Mouse (Mus musculus): Measurements from ENCODE around the gene Mad1l1. TPM values are rescaled to one million over a fixed set of nuclear protein-coding genes. Genes with fewer than 3 reads are reported as not detected.

Mad1l1 gene
- polyA plus RNA-seq, 1 experiment from 2014 or later, result 20.6 TPM

DNA sequence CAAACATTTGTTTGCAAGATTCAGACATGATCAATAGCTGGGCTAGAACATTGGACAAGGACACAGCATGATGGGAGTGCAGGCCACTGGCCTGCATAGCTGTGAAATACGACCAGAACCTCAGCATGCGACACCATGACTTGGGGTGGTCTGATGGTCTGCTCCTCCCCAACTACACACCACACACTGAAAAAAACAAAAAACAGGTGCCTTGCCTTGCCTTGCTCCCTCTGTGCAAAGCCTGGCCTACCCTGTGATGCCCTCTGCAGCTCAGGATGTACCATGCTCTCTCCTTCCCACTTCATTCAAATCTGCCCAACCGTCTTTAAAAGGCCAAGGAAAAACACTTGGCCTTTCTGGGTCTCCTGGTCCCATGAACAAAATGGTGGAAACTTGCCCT is 63.3 kb downstream of the Mad1l1 start:
- ATAC-seq (replicated peaks; ENCODE audit: insufficient number of reproducible peaks, insufficient read depth, low FRiP score, low read depth), result no peak
- Histone ChIP-seq H3K9me3 (replicated peaks) (no peaks in the 10 kb centered on the region), H3K27me3 (peaks cover 27% of the 10 kb centered on the region), H3K4me2 (no peak overlapping the region), H3K27ac (no peak overlapping the region), H3K9ac (no peak overlapping the region), H3K4me3 (no peak overlapping the region), H3K36me3 (no peaks in the 10 kb centered on the region), H3K4me1 (replicated peaks) (no peaks in the 10 kb centered on the region)
- WGBS, result 91% methylated on average over 3 of the region's 3 CpGs

DNA sequence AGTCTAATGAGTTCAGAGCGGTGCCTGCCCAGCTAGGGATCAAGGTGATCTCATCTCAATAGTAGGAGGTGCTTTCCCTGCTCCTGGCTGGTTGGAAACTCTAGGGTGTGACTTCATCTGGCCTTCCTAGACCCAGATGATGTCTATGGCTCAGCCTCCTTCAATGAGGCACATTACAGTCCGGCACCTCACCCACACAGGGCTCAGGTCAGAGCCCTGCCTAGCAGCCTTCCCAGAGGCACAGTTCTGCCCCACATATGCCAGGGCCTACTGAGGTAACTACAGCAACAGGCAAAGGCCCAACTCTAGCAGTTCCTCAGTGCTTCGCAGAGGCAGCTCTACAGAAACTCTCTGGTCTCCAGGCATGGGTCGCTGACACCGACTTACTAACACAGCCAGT is 63.9 kb downstream of the Mad1l1 start:
- no peak overlapping the region for H3K27ac ChIP-seq
- H3K9me3 ChIP-seq (replicated peaks), result no peaks in the 10 kb centered on the region
- H3K4me3 ChIP-seq, result no peak overlapping the region
- H3K4me1 ChIP-seq (replicated peaks), result no peaks in the 10 kb centered on the region
- H3K27me3 ChIP-seq, result peaks cover 21% of the 10 kb centered on the region
- no peak for ATAC-seq (replicated peaks; ENCODE audit: insufficient number of reproducible peaks, insufficient read depth, low FRiP score, low read depth)
- H3K4me2 ChIP-seq, result no peak overlapping the region
- H3K36me3 ChIP-seq, result no peaks in the 10 kb centered on the region
- WGBS, result 93% methylated on average over 5 of the region's 5 CpGs
- H3K9ac ChIP-seq, result no peak overlapping the region

DNA sequence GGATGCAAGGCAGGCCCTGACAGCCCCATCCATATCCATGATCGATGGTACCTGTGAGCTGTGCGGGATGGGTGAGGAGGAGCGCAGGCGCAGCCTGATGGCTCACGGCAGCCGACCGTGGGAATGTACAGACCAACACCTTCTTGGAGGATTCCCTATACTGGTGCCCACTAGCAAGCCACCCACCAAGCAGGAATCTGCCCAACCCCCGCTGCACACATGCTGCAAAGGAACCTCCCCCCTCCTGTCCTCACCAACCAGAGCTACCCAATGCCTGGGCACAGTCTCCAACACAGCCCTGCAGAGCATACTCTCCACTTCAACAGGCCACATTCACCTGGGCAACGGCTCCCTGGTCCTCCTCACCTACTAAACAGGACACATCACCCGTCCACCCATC is 64.7 kb downstream of the Mad1l1 start:
- Histone ChIP-seq H3K27ac (no peak overlapping the region), H3K9me3 (replicated peaks) (no peaks in the 10 kb centered on the region), H3K4me2 (no peak overlapping the region), H3K27me3 (peaks cover 15% of the 10 kb centered on the region), H3K4me3 (no peak overlapping the region), H3K4me1 (replicated peaks) (no peaks in the 10 kb centered on the region), H3K9ac (no peak overlapping the region), H3K36me3 (no peaks in the 10 kb centered on the region)
- WGBS, result 96% methylated on average over 10 of the region's 10 CpGs
- ATAC-seq (replicated peaks; ENCODE audit: insufficient number of reproducible peaks, insufficient read depth, low FRiP score, low read depth), result no peak

DNA sequence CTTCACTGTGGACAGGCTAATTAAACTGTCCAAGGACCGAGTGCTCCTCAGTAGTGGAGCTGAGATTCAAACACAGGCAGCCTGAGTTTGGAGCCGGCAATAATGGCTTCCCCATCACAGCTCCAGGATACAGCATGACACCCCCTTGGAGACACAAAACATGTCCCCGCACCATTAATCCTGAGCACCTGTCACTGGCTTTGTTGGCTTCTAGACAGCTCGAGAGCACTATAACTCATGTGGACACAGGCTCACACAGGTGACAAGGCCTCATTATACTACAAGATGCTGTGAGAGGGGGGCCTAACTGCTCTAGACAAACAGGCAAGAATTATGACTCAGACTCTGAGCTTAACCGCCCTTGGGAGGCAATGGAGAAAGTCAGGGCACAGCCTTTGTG is 66.1 kb downstream of the Mad1l1 start:
- 83% methylated on average over 5 of the region's 5 CpGs for WGBS
- Histone ChIP-seq H3K9me3 (replicated peaks) (no peaks in the 10 kb centered on the region), H3K9ac (no peak overlapping the region), H3K4me2 (no peak overlapping the region), H3K27me3 (0 out of 2 replicates have a peak, but pooled peaks cover 3% of the 10 kb centered on the region), H3K4me3 (no peak overlapping the region), H3K27ac (no peak overlapping the region), H3K4me1 (replicated peaks) (no peaks in the 10 kb centered on the region), H3K36me3 (no peaks in the 10 kb centered on the region)
- no peak for ATAC-seq (replicated peaks; ENCODE audit: insufficient number of reproducible peaks, insufficient read depth, low FRiP score, low read depth)

DNA sequence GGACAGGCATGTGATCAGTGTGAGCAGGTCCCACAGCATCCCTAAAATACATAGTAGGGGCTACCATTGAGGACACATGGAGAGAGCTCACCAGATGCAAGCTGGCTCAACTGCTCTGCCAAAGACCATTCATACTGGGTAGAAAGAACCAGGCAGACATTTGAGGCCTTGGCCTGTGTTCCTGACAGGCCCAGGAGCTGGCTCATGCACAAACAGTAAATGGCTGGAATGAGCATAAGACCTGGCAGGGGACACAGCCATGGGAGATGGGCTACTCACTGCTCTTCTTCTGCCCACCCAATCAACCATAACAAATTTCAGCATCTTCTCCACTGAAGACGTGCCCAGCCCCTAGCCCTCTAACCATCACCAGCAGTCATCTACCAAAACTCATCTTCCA is 66.7 kb downstream of the Mad1l1 start:
- no peak overlapping the region for H3K9ac ChIP-seq
- no peaks in the 10 kb centered on the region for H3K27me3 ChIP-seq
- H3K36me3 ChIP-seq, result no peaks in the 10 kb centered on the region
- WGBS, result 92% methylated on average over 1 of the region's 1 CpGs
- H3K27ac ChIP-seq, result no peak overlapping the region
- H3K4me1 ChIP-seq (replicated peaks), result no peaks in the 10 kb centered on the region
- H3K4me2 ChIP-seq, result no peak overlapping the region
- ATAC-seq (replicated peaks; ENCODE audit: insufficient number of reproducible peaks, insufficient read depth, low FRiP score, low read depth), result no peak
- H3K9me3 ChIP-seq (replicated peaks), result no peaks in the 10 kb centered on the region
- H3K4me3 ChIP-seq, result no peak overlapping the region

DNA sequence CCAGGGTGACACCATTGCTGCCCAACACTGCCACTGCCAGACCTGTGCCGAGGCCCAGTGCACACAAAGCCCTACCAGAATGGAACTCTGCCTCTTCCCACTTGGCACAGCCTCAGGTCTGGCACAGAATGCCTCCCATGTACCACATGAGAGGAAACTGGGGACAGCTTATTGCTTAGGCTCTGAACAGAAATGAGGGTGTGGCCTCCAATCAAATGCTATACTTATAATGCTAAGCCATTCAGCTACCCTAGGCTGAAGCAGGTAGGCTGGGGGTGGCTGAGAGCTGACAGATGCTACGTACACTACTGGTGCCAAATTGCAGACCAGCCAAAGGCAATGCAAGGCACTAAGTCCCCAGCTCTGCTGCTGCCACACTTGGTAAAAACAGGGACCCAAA is 69.4 kb downstream of the Mad1l1 start:
- no peaks in the 10 kb centered on the region for H3K9me3 ChIP-seq (replicated peaks)
- no peak overlapping the region for H3K4me3 ChIP-seq
- no peak for ATAC-seq (replicated peaks; ENCODE audit: insufficient number of reproducible peaks, insufficient read depth, low FRiP score, low read depth)
- WGBS, result 89% methylated on average over 2 of the region's 2 CpGs
- no peak overlapping the region for H3K4me2 ChIP-seq
- H3K4me1 ChIP-seq (replicated peaks), result no peaks in the 10 kb centered on the region
- H3K27ac ChIP-seq, result no peak overlapping the region
- H3K27me3 ChIP-seq, result no peaks in the 10 kb centered on the region
- no peaks in the 10 kb centered on the region for H3K36me3 ChIP-seq
- H3K9ac ChIP-seq, result no peak overlapping the region

DNA sequence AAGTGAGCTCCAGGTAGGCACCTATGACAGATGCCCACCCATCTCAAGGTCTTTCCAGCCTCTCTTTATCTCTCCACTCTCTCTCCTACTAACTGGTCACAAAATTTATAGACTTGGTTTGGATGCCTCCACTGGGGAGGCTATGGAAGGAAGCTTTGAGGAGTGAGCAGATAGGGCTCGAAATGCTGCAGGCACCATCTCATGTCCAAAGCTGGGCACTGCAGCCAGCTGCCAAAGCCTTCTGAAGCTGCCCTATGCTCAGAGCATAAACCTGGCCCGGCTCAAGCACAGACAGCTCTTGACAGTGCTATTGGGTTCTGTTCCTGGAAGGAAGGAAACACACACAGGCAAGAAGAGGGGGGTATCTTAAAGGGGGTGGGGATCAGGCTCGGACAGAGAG is 71.0 kb downstream of the Mad1l1 start:
- H3K27ac ChIP-seq, result no peak overlapping the region
- H3K4me3 ChIP-seq, result no peak overlapping the region
- WGBS, result 76% methylated on average over 3 of the region's 3 CpGs
- H3K4me1 ChIP-seq (replicated peaks), result no peaks in the 10 kb centered on the region
- no peak for ATAC-seq (replicated peaks; ENCODE audit: insufficient number of reproducible peaks, insufficient read depth, low FRiP score, low read depth)
- no peaks in the 10 kb centered on the region for H3K36me3 ChIP-seq
- no peak overlapping the region for H3K4me2 ChIP-seq
- H3K9me3 ChIP-seq (replicated peaks), result no peaks in the 10 kb centered on the region
- H3K27me3 ChIP-seq, result no peaks in the 10 kb centered on the region
- no peak overlapping the region for H3K9ac ChIP-seq

DNA sequence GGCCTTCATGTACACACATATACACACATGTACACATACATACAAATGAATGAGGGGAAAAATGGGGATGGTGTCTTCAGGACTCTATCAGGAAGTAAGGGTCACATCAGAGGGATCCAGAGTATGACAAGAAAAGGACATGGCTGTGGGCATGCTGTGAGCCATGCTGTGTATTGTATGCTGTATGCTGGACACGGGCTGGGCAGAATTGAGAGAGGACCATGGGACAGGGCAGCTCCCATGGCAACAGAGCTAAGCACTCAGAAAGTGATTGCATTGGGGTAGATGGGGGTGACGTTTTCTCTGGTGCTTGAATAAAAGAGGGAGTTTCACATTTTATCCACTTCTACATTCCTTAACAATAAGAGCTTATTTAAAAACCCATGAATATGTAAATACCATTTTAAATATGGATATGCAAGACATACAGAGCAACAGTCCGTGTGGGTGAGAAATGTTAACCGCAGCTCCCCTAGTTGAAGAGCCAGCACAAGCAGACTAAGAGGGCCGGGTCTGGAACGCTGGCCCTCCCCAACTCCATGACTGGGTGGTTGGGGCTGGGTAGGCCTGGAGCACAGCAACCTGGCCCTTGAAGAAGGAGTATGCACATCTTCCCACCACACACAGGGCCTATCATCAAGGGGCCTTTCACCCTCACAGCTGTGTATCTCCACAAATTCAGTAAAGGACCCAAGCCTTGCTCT is 71.8 kb downstream of the Mad1l1 start:
- WGBS, result 90% methylated on average over 6 of the region's 6 CpGs
- H3K27me3 ChIP-seq, result no peaks in the 10 kb centered on the region
- no peak for ATAC-seq (replicated peaks; ENCODE audit: insufficient number of reproducible peaks, insufficient read depth, low FRiP score, low read depth)
- H3K27ac ChIP-seq, result no peak overlapping the region
- H3K9ac ChIP-seq, result no peak overlapping the region
- H3K36me3 ChIP-seq, result no peaks in the 10 kb centered on the region
- H3K4me3 ChIP-seq, result no peak overlapping the region
- H3K4me2 ChIP-seq, result no peak overlapping the region
- H3K9me3 ChIP-seq (replicated peaks), result no peaks in the 10 kb centered on the region
- no peaks in the 10 kb centered on the region for H3K4me1 ChIP-seq (replicated peaks)

DNA sequence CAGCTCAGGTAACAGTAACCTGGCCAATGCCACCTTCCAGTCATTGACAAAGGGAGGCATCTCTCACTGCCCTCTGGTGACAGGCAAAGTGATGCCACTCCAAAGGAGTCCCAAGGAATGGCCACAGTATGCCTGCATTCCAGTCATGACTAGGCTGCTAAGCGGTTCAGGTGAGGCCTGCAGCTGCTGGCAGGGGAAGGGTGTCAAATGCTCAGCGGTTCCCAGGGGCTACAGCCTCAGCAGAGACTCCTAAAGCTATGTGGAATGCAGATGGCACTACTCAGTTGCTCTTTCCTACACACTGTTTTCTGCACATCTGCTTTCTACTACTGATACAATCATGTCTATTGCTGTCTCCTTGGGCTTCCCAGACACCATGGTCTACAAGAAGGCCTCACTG is 73.3 kb downstream of the Mad1l1 start:
- no peak overlapping the region for H3K27ac ChIP-seq
- no peak for ATAC-seq (replicated peaks; ENCODE audit: insufficient number of reproducible peaks, insufficient read depth, low FRiP score, low read depth)
- 71% methylated on average over 2 of the region's 2 CpGs for WGBS

DNA sequence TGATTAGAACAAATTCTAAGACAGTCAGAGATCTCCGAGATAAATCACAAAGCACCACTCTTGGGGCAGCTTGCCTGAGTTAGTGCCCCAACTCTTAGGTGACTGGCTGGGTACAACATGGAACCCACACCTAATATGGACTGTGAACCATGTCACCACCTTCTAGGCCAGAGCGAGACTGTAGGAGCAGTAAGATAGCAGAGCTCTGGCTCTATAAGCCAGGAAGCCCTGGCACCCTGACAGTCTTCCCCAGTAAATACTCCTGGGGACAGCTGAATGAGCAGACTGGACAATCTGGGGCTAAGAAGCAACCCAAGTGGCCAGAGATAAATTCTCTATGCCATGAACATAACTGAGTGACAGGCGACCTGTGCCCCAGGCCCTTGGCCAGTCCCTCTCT is 81.1 kb downstream of the Mad1l1 start:
- no peak for ATAC-seq (replicated peaks; ENCODE audit: insufficient number of reproducible peaks, insufficient read depth, low FRiP score, low read depth)
- no peak overlapping the region for H3K4me3 ChIP-seq
- WGBS, result 72% methylated on average over 3 of the region's 3 CpGs

More for the DNA sequence above, 73.3 kb downstream of the Mad1l1 start:
- Histone ChIP-seq H3K27me3 (no peaks in the 10 kb centered on the region), H3K36me3 (no peaks in the 10 kb centered on the region), H3K4me3 (no peak overlapping the region), H3K9ac (no peak overlapping the region), H3K4me1 (replicated peaks) (no peaks in the 10 kb centered on the region), H3K9me3 (replicated peaks) (no peaks in the 10 kb centered on the region), H3K4me2 (no peak overlapping the region)

DNA sequence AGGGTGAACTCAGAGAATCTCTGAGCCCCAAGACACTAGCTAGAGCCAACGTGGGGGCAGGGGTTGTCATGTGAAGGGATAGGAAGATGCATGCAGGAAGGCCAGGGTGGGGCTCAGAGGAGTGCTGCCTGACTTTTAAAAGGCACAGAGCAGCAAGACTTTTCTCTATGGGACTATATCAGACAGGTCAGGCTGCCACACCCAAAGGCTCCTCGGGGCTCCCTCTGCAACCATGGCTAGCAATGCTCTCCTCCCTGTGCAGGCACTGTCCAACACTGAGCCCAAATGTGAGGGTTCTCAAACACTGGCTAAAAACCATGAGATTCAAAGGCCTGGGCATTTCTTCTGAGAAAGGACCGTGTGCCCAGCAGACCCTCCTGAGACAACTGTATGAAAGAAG is 82.5 kb downstream of the Mad1l1 start:
- Histone ChIP-seq H3K27me3 (no peaks in the 10 kb centered on the region), H3K27ac (no peak overlapping the region), H3K4me1 (replicated peaks) (no peaks in the 10 kb centered on the region), H3K4me2 (no peak overlapping the region), H3K36me3 (no peaks in the 10 kb centered on the region), H3K9me3 (replicated peaks) (no peaks in the 10 kb centered on the region), H3K9ac (no peak overlapping the region), H3K4me3 (no peak overlapping the region)
- no peak for ATAC-seq (replicated peaks; ENCODE audit: insufficient number of reproducible peaks, insufficient read depth, low FRiP score, low read depth)
- WGBS, result 70% methylated on average over 3 of the region's 3 CpGs

More for the DNA sequence above, 81.1 kb downstream of the Mad1l1 start:
- H3K4me1 ChIP-seq (replicated peaks), result no peaks in the 10 kb centered on the region
- H3K4me2 ChIP-seq, result no peak overlapping the region
- H3K9ac ChIP-seq, result no peak overlapping the region
- H3K27ac ChIP-seq, result no peak overlapping the region
- H3K36me3 ChIP-seq, result no peaks in the 10 kb centered on the region
- no peaks in the 10 kb centered on the region for H3K9me3 ChIP-seq (replicated peaks)
- no peaks in the 10 kb centered on the region for H3K27me3 ChIP-seq

DNA sequence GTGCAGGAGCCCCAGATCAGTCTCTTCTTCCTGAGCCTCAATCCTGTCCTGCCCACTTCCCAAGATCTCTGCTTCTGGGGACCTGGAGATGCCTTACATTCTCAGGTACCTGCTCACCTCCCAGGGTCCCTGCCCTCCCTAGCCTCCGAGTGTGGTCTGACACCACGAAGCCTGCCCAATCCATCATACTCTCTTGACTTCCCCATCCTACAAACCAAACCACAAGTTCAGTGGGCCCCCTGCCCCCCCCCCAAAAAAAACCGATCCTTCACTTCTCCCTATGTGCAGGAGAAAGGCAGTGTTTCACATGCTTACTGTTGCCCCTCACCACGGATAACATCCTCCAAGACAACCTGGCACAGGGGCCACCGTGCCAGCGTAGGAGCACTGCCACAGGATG is 90.5 kb downstream of the Mad1l1 start:
- Histone ChIP-seq H3K4me3 (no peak overlapping the region), H3K27me3 (no peaks in the 10 kb centered on the region), H3K4me1 (replicated peaks) (no peaks in the 10 kb centered on the region), H3K4me2 (no peak overlapping the region), H3K36me3 (no peaks in the 10 kb centered on the region), H3K27ac (no peak overlapping the region), H3K9ac (no peak overlapping the region), H3K9me3 (replicated peaks) (no peaks in the 10 kb centered on the region)
- ATAC-seq (replicated peaks; ENCODE audit: insufficient number of reproducible peaks, insufficient read depth, low FRiP score, low read depth), result no peak
- 78% methylated on average over 6 of the region's 6 CpGs for WGBS
